Mouse (Mus musculus) mammary gland, adult 2 months (tissue): ENCODE results near the gene Azin2. TPM values are rescaled to one million over a fixed set of nuclear protein-coding genes. Genes with fewer than 3 reads are reported as not detected.

Experiments
- polyA plus RNA-seq: library from polyadenylated mRNA; depleted of rRNA; stranded (reverse); fragments of >200 nt; gene quantifications from 2 replicates; pipeline ENCODE4 v1.2.3, GENCODE M21; 2012; ENCODE audit warnings: low replicate concordance; rRNA removed

The Azin2 gene
- polyA plus RNA-seq, result 17.9 and 25.6 TPM in 2 replicates

DNA sequence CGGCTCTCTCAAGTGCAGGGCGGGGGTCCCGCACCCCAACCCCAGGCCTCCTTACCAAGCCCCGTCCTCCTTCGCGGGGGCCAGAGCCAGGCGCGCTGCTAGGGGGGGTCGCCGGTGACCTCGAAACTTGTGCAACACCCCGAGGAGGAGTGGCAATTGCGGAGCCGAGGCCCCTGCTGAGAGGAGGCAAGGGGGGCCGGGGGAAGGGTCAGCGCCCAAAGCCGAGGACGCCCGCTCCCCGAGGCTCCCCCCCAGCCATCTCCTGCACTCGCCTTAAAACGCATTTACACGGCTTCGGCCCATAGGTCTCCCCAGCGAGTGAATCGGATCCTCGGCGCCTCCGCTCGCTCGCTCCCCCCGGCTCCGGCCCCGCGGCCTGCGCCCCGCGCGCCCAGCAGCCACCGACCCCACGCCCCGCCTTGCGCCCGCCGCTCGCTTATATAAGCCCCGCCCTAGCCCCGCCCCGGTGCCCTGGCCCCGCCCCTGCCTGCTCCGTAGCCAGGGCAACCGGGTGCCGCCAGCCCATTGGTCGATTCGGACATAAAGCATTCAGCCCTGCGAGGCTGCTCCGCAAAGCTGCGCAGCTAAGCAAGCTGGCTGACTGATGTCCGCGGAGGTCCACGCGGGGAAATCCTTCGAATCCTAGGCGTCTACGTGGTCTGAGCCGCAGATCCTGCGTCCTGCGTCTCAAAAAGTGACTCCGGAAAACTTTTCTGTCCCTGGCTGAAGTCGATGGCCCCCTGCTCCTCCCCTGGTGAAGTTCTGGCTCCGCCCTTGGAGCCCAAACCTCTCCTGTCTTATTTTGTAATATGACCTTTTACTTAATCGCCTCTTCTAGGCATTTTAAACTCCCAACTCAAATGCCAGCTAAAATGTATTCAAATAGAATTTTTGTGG, at the start of gene Azin2:
Gene Azin2 (minus strand): TSS at position 414 of the 897 bp plus-strand sequence.

DNA sequence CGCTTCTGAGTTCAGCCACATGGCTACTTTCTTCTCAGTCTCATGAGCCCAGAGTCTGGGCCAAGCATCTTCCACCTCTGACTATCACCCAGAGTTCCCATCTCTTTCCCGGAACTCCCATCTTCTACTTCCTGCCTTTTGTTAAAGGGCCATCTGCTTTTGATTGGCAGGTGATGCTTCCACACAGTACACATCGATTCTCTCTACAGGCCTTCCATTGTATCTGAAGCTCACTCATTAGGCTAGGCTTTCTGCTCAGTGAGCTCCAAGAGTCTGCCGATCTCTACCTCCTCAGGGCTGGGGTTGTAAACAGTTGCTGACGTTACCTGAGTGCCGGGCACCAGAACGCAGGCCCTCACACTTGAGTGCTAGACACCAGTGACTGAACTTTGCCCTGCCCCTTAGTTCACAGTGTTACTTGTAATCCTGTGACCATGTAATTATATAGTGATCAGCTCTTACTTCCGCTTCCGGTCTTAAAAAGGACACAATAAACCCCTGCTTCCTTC, 29.3 kb upstream of the Azin2 start, which contains the start of gene Ak2:
Gene Ak2 (plus strand): TSS at position 459 of the 509 bp plus-strand sequence.

DNA sequence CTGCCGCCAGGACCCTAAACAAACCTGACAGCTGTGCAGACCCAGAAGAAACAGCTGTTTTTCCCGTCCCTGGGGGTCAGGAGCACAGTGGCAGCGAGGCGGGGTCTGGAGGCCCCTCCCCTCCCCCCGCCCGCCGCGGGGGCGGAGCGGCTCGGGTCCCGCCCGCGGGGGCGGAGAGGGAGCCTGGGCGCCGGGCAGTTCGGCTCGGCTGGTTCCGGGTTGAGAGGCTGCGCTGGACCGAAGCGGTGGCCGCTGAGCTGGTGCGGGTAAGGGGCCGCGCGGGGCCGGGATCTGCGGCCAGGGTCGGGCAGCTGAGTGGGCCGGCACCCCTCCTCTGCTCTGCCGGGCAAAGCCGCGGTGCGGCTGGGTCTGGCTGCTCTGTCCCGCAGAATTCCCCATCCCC, 78.9 kb downstream of the Azin2 start, which contains the start of gene Trim62:
Gene Trim62 (plus strand): TSS at position 202 of the 403 bp plus-strand sequence.

Other genes with a start within 250 kb of the Azin2 start
- gene A3galt2, start 207.1 kb downstream of the Azin2 start, polyA plus RNA-seq, result 0.61 and 0.69 TPM in 2 replicates
- 28.7 and 64.3 TPM in 2 replicates for gene Zfp362, start 156.4 kb downstream of the Azin2 start, polyA plus RNA-seq
- gene Trim62, start 78.9 kb downstream of the Azin2 start, polyA plus RNA-seq, result 6.1 and 13.2 TPM in 2 replicates
- gene Ak2, start 29.5 kb upstream of the Azin2 start, polyA plus RNA-seq, result 94.7 and 102 TPM in 2 replicates
- gene Rnf19b, start 95.8 kb upstream of the Azin2 start, polyA plus RNA-seq, result 45.6 and 141 TPM in 2 replicates
- 13.9 and 16.2 TPM in 2 replicates for gene Tmem54, start 143.1 kb upstream of the Azin2 start, polyA plus RNA-seq
- 3.0 and 3.8 TPM in 2 replicates for gene Hpca, start 159.6 kb upstream of the Azin2 start, polyA plus RNA-seq
- 1.5 and 9.3 TPM in 2 replicates for gene Fndc5, start 174.6 kb upstream of the Azin2 start, polyA plus RNA-seq
- gene S100pbp, start 227.3 kb upstream of the Azin2 start, polyA plus RNA-seq, result 13.7 and 23.0 TPM in 2 replicates
- 11.3 and 16.7 TPM in 2 replicates for gene Yars, start 227.3 kb upstream of the Azin2 start, polyA plus RNA-seq